Mouse (Mus musculus) kidney, embryonic 15.5 days (tissue): Measurements from ENCODE around the gene Fam166a. TPM values are rescaled to one million over a fixed set of nuclear protein-coding genes. Genes with fewer than 3 reads are reported as not detected.

ENCODE experiments used
- ATAC-seq: fragments of 200-750 bp; cut with Nextera tagmentation; replicated peaks from 2 replicates; pipeline ENCODE4 v1.8.0; 2017; ENCODE audit warnings: moderate TSS enrichment; ENCODE audit not compliant: low FRiP score
- H3K27ac ChIP-seq: fragments of 300-500 bp; sonication (generic); 2 replicates; pipeline ENCODE4 v1.5.1; 2015; ENCODE audit warnings: mild to moderate bottlenecking, inconsistent platforms
- H3K27me3 ChIP-seq: fragments of 300-500 bp; sonication (generic); 2 replicates; pipeline ENCODE4 v1.6.1; 2015; ENCODE audit warnings: inconsistent platforms
- H3K36me3 ChIP-seq: fragments of 300-500 bp; sonication (generic); 2 replicates; pipeline ENCODE4 v1.6.1; 2015; ENCODE audit warnings: inconsistent platforms
- H3K4me1 ChIP-seq: fragments of 300-500 bp; sonication (generic); 2 replicates; pipeline ENCODE4 v1.6.1; 2015; ENCODE audit warnings: inconsistent platforms
- H3K4me2 ChIP-seq: fragments of 300-500 bp; sonication (generic); 2 replicates; pipeline ENCODE4 v1.6.1; 2015; ENCODE audit warnings: moderate library complexity, mild to moderate bottlenecking, inconsistent platforms
- H3K4me3 ChIP-seq: fragments of 300-500 bp; sonication (generic); replicated peaks from 2 replicates; pipeline ENCODE4 v1.5.1; 2015; ENCODE audit warnings: mild to moderate bottlenecking, inconsistent platforms
- H3K9ac ChIP-seq: fragments of 300-500 bp; sonication (generic); 2 replicates; pipeline ENCODE4 v1.6.1; 2015; ENCODE audit warnings: mild to moderate bottlenecking, inconsistent platforms
- H3K9me3 ChIP-seq: fragments of 300-500 bp; sonication (generic); replicated peaks from 2 replicates; pipeline ENCODE4 v1.6.1; 2016; ENCODE audit warnings: inconsistent platforms
- WGBS: fragments of 180-500 bp; shearing (Covaris S2); methylation state at CpG from one replicate; pipeline ENCODE4 v1.1.7; 2015; ENCODE audit warnings: mixed read lengths; 5-methylcytosine and 5-hydroxymethylcytosine counted together
- polyA plus RNA-seq: library from polyadenylated mRNA; unstranded; fragments of >200 nt; fragmentation: Nextera tagmentation; extraction: Ambion mirVana; gene quantifications from 2 replicates; pipeline ENCODE4 v1.2.1, GENCODE M21; 2015

Gene Fam166a
- polyA plus RNA-seq, 1 experiment from 2014 or later: 1.4 TPM

DNA sequence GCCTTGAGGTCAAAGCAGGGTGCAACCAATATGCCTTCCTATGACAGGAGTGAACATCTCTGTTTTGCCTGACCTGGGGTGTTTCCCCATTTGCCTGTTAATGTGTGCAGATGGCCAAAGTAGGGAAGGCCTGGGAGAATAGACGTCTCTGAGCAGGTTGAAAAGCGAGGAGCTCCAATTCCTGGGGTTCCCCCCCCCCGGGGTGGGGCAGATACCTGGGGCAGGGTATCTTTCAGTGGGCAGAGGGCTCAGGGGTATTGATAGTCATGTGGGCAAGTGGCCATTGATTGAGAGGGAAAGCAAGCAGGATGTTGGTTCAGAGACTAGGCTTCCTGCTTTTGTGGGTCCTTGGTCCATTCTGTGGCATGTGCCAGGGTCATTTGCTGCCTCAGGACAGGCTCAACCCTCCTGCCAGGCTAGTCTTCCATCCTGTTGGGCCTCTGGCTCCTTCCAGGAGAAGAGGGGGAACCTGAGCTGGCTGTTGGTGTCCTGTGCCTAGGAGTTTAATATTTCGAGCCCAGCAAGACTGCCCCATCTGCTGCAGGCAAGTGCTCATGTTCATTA, 49.3 kb downstream of the Fam166a start:
- Histone ChIP-seq H3K4me1 (peaks cover 60% of the 10 kb centered on the region), H3K9ac (no peak overlapping the region), H3K27me3 (peaks cover 11% of the 10 kb centered on the region), H3K36me3 (peaks cover 25% of the 10 kb centered on the region), H3K4me3 (no peak overlapping the region), H3K4me2 (no peak overlapping the region), H3K27ac (no peak overlapping the region), H3K9me3 (no peaks in the 10 kb centered on the region)
- no peak for ATAC-seq
- 71% methylated on average over 4 of the region's 4 CpGs for WGBS

Other genes starting within 250 kb of the Fam166a start
- gene Mrpl41, start 243.6 kb upstream of the Fam166a start, polyA plus RNA-seq: 116 and 127 TPM in 2 replicates
- 6.7 and 9.0 TPM in 2 replicates for gene Pnpla7, start 242.7 kb upstream of the Fam166a start, polyA plus RNA-seq
- gene Nsmf, start 164.4 kb upstream of the Fam166a start, polyA plus RNA-seq: 76.5 and 91.4 TPM in 2 replicates
- gene Entpd8, start 138.4 kb upstream of the Fam166a start, polyA plus RNA-seq: 5.0 and 5.3 TPM in 2 replicates
- gene Noxa1, start 123.6 kb upstream of the Fam166a start, polyA plus RNA-seq: 0.77 and 1.1 TPM in 2 replicates
- gene Nrarp, start 38.0 kb upstream of the Fam166a start, polyA plus RNA-seq: 21.8 and 23.7 TPM in 2 replicates
- 11.7 and 14.1 TPM in 2 replicates for gene Tor4a, start 21.9 kb upstream of the Fam166a start, polyA plus RNA-seq
- 114 and 124 TPM in 2 replicates for gene Nelfb, start 7.3 kb upstream of the Fam166a start, polyA plus RNA-seq
- 0.23 and 0.55 TPM in 2 replicates for gene Stpg3, start 4.1 kb upstream of the Fam166a start, polyA plus RNA-seq
- 555 and 581 TPM in 2 replicates for gene Tubb4b, start 6.0 kb downstream of the Fam166a start, polyA plus RNA-seq
- gene Slc34a3, start 15.6 kb downstream of the Fam166a start, polyA plus RNA-seq: 0.78 and 0.99 TPM in 2 replicates
- 0.31 and 0.41 TPM in 2 replicates for gene Rnf224, start 18.0 kb downstream of the Fam166a start, polyA plus RNA-seq
- gene Rnf208, start 23.5 kb downstream of the Fam166a start, polyA plus RNA-seq: 20.7 and 21.8 TPM in 2 replicates
- 0.51 and 0.55 TPM in 2 replicates for gene Cysrt1, start 23.7 kb downstream of the Fam166a start, polyA plus RNA-seq
- gene AL732309.1, start 28.1 kb downstream of the Fam166a start, polyA plus RNA-seq: 5.3 and 5.4 TPM in 2 replicates
- gene Tmem203, start 36.7 kb downstream of the Fam166a start, polyA plus RNA-seq: 23.4 and 23.6 TPM in 2 replicates
- 9.2 and 11.3 TPM in 2 replicates for gene Tprn, start 43.9 kb downstream of the Fam166a start, polyA plus RNA-seq
- 204 and 207 TPM in 2 replicates for gene Ssna1, start 53.7 kb downstream of the Fam166a start, polyA plus RNA-seq
- 123 and 129 TPM in 2 replicates for gene Anapc2, start 53.7 kb downstream of the Fam166a start, polyA plus RNA-seq
- not detected in 2 replicates for gene Tmem210, start 69.4 kb downstream of the Fam166a start, polyA plus RNA-seq
- 0.46 TPM in 1 of 2 replicates, not detected in the other for gene Lrrc26, start 71.2 kb downstream of the Fam166a start, polyA plus RNA-seq
- 0.53 and 0.71 TPM in 2 replicates for gene Grin1, start 100.4 kb downstream of the Fam166a start, polyA plus RNA-seq
- gene Man1b1, start 113.6 kb downstream of the Fam166a start, polyA plus RNA-seq: 50.5 and 53.2 TPM in 2 replicates
- gene Dpp7, start 137.6 kb downstream of the Fam166a start, polyA plus RNA-seq: 23.4 TPM in 2 replicates
- 24.9 and 27.3 TPM in 2 replicates for gene Uap1l1, start 146.9 kb downstream of the Fam166a start, polyA plus RNA-seq
- gene Sapcd2, start 153.6 kb downstream of the Fam166a start, polyA plus RNA-seq: 40.4 and 42.7 TPM in 2 replicates
- gene Entpd2, start 177.1 kb downstream of the Fam166a start, polyA plus RNA-seq: 4.5 and 4.6 TPM in 2 replicates
- gene Npdc1, start 180.6 kb downstream of the Fam166a start, polyA plus RNA-seq: 41.3 and 52.5 TPM in 2 replicates
- gene Fut7, start 204.5 kb downstream of the Fam166a start, polyA plus RNA-seq: 0.08 and 0.18 TPM in 2 replicates
- gene Abca2, start 210.0 kb downstream of the Fam166a start, polyA plus RNA-seq: 11.0 and 11.1 TPM in 2 replicates
- 3.6 and 3.9 TPM in 2 replicates for gene Clic3, start 238.1 kb downstream of the Fam166a start, polyA plus RNA-seq
- gene Paxx, start 242.3 kb downstream of the Fam166a start, polyA plus RNA-seq: 30.4 and 31.8 TPM in 2 replicates